Mouse (Mus musculus) urinary bladder, postnatal 0 days (tissue): ENCODE measurements around the gene Arid5b. TPM values are rescaled to one million over a fixed set of nuclear protein-coding genes. Genes with fewer than 3 reads are reported as not detected.

Experiments
- polyA plus RNA-seq: library from polyadenylated mRNA; unstranded; fragments of >200 nt; fragmentation: Nextera tagmentation; extraction: Ambion mirVana; gene quantifications from 2 replicates; pipeline ENCODE4 v1.2.1, GENCODE M21; 2015

Gene Arid5b
- polyA plus RNA-seq, result 26.4 and 28.4 TPM in 2 replicates

DNA sequence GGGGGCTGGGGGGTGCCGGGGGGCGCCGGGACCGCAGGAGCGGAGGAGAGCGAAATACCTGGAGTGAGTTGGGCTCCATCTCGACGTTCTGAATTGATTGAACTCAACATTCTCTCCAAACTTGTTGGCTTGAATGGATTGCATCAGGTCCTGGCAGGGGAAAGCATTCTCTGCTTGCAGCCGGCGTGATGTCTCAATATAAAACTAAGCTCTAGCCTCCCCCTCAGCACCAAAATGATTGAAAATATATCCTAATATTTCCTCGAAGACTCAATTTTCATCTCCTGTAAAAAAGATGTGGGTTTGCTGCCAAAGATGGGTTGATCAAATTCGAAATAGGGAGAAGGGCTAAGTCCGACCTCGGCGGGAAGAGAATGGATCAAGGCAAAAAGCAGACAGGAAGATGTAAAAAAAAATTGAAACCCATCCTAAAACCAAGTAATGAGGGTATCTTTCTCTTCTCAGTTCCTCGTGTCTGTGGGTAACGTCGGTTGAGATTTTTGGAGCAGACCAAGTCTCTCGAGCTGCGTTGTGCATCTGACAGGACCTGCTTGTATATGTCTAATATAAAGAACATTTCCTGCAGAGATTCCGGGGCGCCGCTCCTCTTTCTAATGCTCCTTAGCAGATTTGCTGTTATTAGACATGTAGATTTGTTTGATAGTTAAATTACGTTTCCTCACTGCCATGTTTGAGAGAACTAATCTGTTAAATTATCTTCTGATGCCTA is at the start of gene Arid5b:
Arid5b (minus strand) TSS at position 109 of the 730 bp plus-strand sequence.

